Mouse (Mus musculus) ES-Bruce4 (cell line): Measurements from ENCODE around the gene Zfp825. TPM values are rescaled to one million over a fixed set of nuclear protein-coding genes. Genes with fewer than 3 reads are reported as not detected.
"Not testable (repeated sequence)": the region's sequence is repeated elsewhere in the genome, so short reads cannot be mapped to it uniquely, and the experiment has no call there.

ENCODE experiments used
- H3K27ac ChIP-seq: 2 replicates; pipeline ENCODE4 v1.5.1; 2012; ENCODE audit warnings: low read length, inconsistent platforms; ENCODE audit not compliant: insufficient read depth
- H3K27me3 ChIP-seq: 2 replicates; pipeline ENCODE4 v1.6.1; 2012; ENCODE audit warnings: mild to moderate bottlenecking, low read length, inconsistent platforms; ENCODE audit not compliant: control insufficient read depth, poor library complexity, insufficient read depth, severe bottlenecking
- H3K36me3 ChIP-seq: 2 replicates; pipeline ENCODE4 v1.6.1; 2012; ENCODE audit warnings: inconsistent platforms, mild to moderate bottlenecking, low read length, moderate library complexity; ENCODE audit not compliant: control insufficient read depth, poor library complexity, insufficient read depth, severe bottlenecking
- H3K4me1 ChIP-seq: one replicate; pipeline ENCODE4 v1.8.1; 2011; ENCODE audit warnings: low read length; ENCODE audit not compliant: control insufficient read depth, insufficient read depth
- H3K4me3 ChIP-seq: 2 replicates; pipeline ENCODE4 v1.5.1; 2011; ENCODE audit warnings: low read depth, mild to moderate bottlenecking, low read length
- H3K9ac ChIP-seq: 2 replicates; pipeline ENCODE4 v1.6.1; 2012; ENCODE audit warnings: low read depth, mild to moderate bottlenecking, inconsistent platforms; ENCODE audit not compliant: poor library complexity, severe bottlenecking
- H3K9me3 ChIP-seq: replicated peaks from 2 replicates; pipeline ENCODE4 v1.6.1; 2012; ENCODE audit warnings: mild to moderate bottlenecking, low read length, inconsistent platforms; ENCODE audit not compliant: control insufficient read depth, poor library complexity, insufficient read depth, severe bottlenecking
- CTCF ChIP-seq: IDR thresholded peaks from one replicate; pipeline ENCODE4 v1.8.1; 2011; ENCODE audit warnings: low read depth, low read length
- EP300 ChIP-seq: IDR thresholded peaks from 2 replicates; pipeline ENCODE4 v1.6.1; 2011; ENCODE audit warnings: low read depth, low read length; ENCODE audit not compliant: insufficient read depth
- POLR2A ChIP-seq: IDR thresholded peaks from one replicate; pipeline ENCODE4 v1.8.1; 2011; ENCODE audit warnings: low read length; ENCODE audit not compliant: insufficient read depth
- polyA plus RNA-seq: library from polyadenylated mRNA; stranded (reverse); fragments of >200 nt; gene quantifications from 2 replicates; pipeline ENCODE4 v1.2.4, GENCODE M21; 2011; ENCODE audit warnings: low read depth; ENCODE audit not compliant: missing spikeins, insufficient read depth, insufficient read length

Zfp825 gene
- polyA plus RNA-seq, 1 experiment = 24.5 TPM

DNA sequence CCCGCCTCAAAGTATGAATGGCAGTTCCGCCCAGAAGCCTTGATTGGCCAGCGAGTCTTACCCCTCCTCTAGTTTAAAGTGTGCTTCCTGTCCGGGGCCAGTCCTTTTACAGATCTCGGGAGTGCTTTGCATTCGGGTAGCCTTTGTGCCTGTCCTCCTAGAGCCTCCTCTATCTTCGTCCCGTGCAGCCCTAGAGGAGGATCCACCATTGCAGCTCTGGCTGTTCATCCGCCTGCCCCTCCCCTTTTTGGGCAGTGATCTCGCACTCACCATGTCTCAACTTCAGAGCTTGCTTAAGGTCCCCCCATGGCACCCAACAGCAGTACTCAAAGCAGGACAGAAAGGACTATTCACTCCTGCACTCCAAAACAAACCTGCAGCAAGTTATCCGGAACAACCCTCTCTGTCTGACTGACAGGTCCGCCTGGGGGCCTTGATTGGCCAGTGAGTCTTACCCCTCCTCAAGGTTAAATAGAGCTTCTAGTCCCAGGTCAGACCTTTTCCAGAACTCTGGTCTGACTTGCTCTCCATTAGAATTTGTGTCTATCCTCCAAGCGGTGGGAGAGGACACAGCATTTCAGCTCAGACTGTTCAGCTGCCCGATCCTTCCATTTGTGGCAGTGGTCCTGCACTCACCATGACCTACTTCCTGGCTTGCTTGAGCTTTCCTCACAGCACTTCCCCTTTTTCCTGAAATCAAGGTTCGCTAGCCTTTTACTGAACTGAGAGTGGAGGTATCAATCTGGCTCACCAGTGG, 28.9 kb upstream of the Zfp825 start:
- TF ChIP-seq CTCF (no peak), POLR2A (peak; percentile 4), EP300 (0 out of 2 replicates have a peak, but pooled peaks have one; percentile 3)
- no peaks in the 10 kb centered on the region for H3K27me3 ChIP-seq
- no peaks in the 10 kb centered on the region for H3K9me3 ChIP-seq
- H3K4me1 ChIP-seq = no peaks in the 10 kb centered on the region
- peak overlapping the region; percentile 88 for H3K27ac ChIP-seq
- peak overlapping the region; percentile 92 for H3K4me3 ChIP-seq
- no peaks in the 10 kb centered on the region for H3K36me3 ChIP-seq
- peak overlapping the region; percentile 39 for H3K9ac ChIP-seq

- peak overlapping the region; percentile 37; the same call in 1 of the 2 replicates for H3K27ac ChIP-seq
- not testable (repeated sequence) for H3K4me1 ChIP-seq, H3K27me3 ChIP-seq, H3K36me3 ChIP-seq, H3K9me3 ChIP-seq
- peak overlapping the region; percentile 39; the same call in 1 of the 2 replicates for H3K9ac ChIP-seq
- peak overlapping the region; percentile 92 for H3K4me3 ChIP-seq
Observed at GRCm38 (mm10) chr13:74522141-74522480, 28.3 kb upstream of the Zfp825 start.

- H3K27me3 ChIP-seq, H3K4me1 ChIP-seq, H3K9ac ChIP-seq, H3K36me3 ChIP-seq, H3K27ac ChIP-seq, H3K9me3 ChIP-seq, H3K4me3 ChIP-seq: not testable (repeated sequence)
Observed at GRCm38 (mm10) chr13:74507981-74508380, 14.2 kb upstream of the Zfp825 start.

GRCm38 (mm10) chr13:74502851-74503250, 9.1 kb upstream of the Zfp825 start:
- not testable (repeated sequence) for H3K4me3 ChIP-seq, H3K9me3 ChIP-seq, H3K4me1 ChIP-seq, H3K27me3 ChIP-seq, H3K36me3 ChIP-seq, H3K27ac ChIP-seq, H3K9ac ChIP-seq

GRCm38 (mm10) chr13:74499696-74500095, 5.9 kb upstream of the Zfp825 start:
- H3K36me3 ChIP-seq, H3K4me3 ChIP-seq, H3K9me3 ChIP-seq, H3K9ac ChIP-seq, H3K27me3 ChIP-seq, H3K27ac ChIP-seq, H3K4me1 ChIP-seq: not testable (repeated sequence)

DNA sequence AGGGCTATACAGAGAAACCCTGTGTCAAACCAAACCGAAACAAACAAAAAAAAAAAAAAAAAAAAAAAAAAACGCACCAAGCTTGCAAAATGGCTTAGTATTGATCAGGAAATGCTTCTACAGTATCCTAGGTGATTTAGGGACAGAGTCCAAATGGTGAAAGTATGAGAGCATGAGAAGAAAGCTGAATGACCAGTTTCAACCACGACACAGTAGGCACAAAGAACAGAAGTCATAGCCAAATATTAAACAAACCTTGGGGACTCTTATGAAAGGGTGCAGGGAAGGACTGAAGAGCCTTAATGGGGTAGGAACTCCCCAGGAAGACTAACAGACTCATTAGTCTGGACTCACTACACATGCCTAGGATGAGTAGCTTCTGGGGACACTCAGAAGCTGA, 9.5 kb downstream of the Zfp825 start:
- H3K4me3 ChIP-seq, H3K9ac ChIP-seq, H3K27ac ChIP-seq, H3K27me3 ChIP-seq, H3K4me1 ChIP-seq, H3K36me3 ChIP-seq, H3K9me3 ChIP-seq: not testable (repeated sequence)

- not testable (repeated sequence) for H3K4me1 ChIP-seq, H3K9me3 ChIP-seq, H3K36me3 ChIP-seq, H3K4me3 ChIP-seq, H3K27ac ChIP-seq, H3K9ac ChIP-seq, H3K27me3 ChIP-seq
Observed at GRCm38 (mm10) chr13:74471468-74471867, 22.3 kb downstream of the Zfp825 start.
